Mouse (Mus musculus): ENCODE results near the gene Slc43a2. TPM values are rescaled to one million over a fixed set of nuclear protein-coding genes. Genes with fewer than 3 reads are reported as not detected.

Gene Slc43a2
- polyA plus RNA-seq, 1 experiment from 2014 or later, result 15.7 TPM

GRCm38 (mm10) chr11:75572301-75572791 lies 40.9 kb downstream of the Slc43a2 start:
- Histone ChIP-seq H3K4me3 (replicated peaks; ENCODE audit: low read depth, low read length) (no peak overlapping the region), H3K9me3 (ENCODE audit: control insufficient read depth, low read length) (no peaks in the 10 kb centered on the region), H3K4me1 (ENCODE audit: control insufficient read depth, insufficient read depth, low read length) (peaks cover 15% of the 10 kb centered on the region), H3K9ac (replicated peaks; ENCODE audit: low read length) (peak overlapping the region; percentile 36; the same call in 1 of the 2 replicates), H3K4me2 (ENCODE audit: low read length) (no peak overlapping the region), H3K27ac (replicated peaks; ENCODE audit: low read depth, low read length) (peak overlapping the region; percentile 84), H3K27me3 (ENCODE audit: control insufficient read depth, insufficient read depth, low read length) (no peaks in the 10 kb centered on the region), H3K36me3 (ENCODE audit: control insufficient read depth, insufficient read depth, low read length) (peaks cover 30% of the 10 kb centered on the region)
- peak; percentile 35 for DNase-seq
- 9% methylated on average over 10 of the region's 10 CpGs for WGBS
- ATAC-seq (ENCODE audit: low FRiP score, low TSS enrichment), result no peak

GRCm38 (mm10) chr11:75572854-75573650 lies 41.6 kb downstream of the Slc43a2 start:
- Histone ChIP-seq H3K9me3 (ENCODE audit: control insufficient read depth, low read length) (no peaks in the 10 kb centered on the region), H3K36me3 (ENCODE audit: control insufficient read depth, insufficient read depth, low read length) (peaks cover 30% of the 10 kb centered on the region), H3K27ac (replicated peaks; ENCODE audit: low read depth, low read length) (peak overlapping the region; percentile 84), H3K9ac (replicated peaks; ENCODE audit: low read length) (peak overlapping the region; percentile 36; the same call in 1 of the 2 replicates), H3K4me3 (replicated peaks; ENCODE audit: low read depth, low read length) (no peak overlapping the region), H3K4me1 (ENCODE audit: control insufficient read depth, insufficient read depth, low read length) (peaks cover 15% of the 10 kb centered on the region), H3K27me3 (ENCODE audit: control insufficient read depth, insufficient read depth, low read length) (no peaks in the 10 kb centered on the region), H3K4me2 (ENCODE audit: low read length) (0 out of 2 replicates have a peak overlapping the region, but pooled peaks have one; percentile 23)
- peak; percentile 95 for DNase-seq
- 2% methylated on average over 12 of the region's 12 CpGs for WGBS
- ATAC-seq (ENCODE audit: low FRiP score, low TSS enrichment), result peak; percentile 88

- H3K4me2 ChIP-seq (ENCODE audit: low read length), result no peak overlapping the region
- peaks cover 16% of the 10 kb centered on the region for H3K36me3 ChIP-seq (ENCODE audit: control insufficient read depth, insufficient read depth, low read length)
- no peaks in the 10 kb centered on the region for H3K27me3 ChIP-seq (ENCODE audit: control insufficient read depth, insufficient read depth, low read length)
- no peak overlapping the region for H3K9ac ChIP-seq (replicated peaks; ENCODE audit: low read length)
- ATAC-seq (ENCODE audit: low FRiP score, low TSS enrichment) (no peak), DNase-seq (no peak)
- H3K4me1 ChIP-seq (ENCODE audit: control insufficient read depth, insufficient read depth, low read length), result peaks cover 15% of the 10 kb centered on the region
- no peaks in the 10 kb centered on the region for H3K9me3 ChIP-seq (ENCODE audit: control insufficient read depth, low read length)
- WGBS, result 85% methylated on average over 5 of the region's 5 CpGs
- H3K27ac ChIP-seq (replicated peaks; ENCODE audit: low read depth, low read length), result no peak overlapping the region
- H3K4me3 ChIP-seq (replicated peaks; ENCODE audit: low read depth, low read length), result no peak overlapping the region
These were observed 43.1 kb downstream of the Slc43a2 start for GRCm38 (mm10) chr11:75574378-75575123.

- no peaks in the 10 kb centered on the region for H3K9me3 ChIP-seq (ENCODE audit: control insufficient read depth, low read length)
- peaks cover 15% of the 10 kb centered on the region for H3K4me1 ChIP-seq (ENCODE audit: control insufficient read depth, insufficient read depth, low read length)
- H3K27ac ChIP-seq (replicated peaks; ENCODE audit: low read depth, low read length), result no peak overlapping the region
- ATAC-seq (ENCODE audit: low FRiP score, low TSS enrichment) (no peak), DNase-seq (no peak)
- no peak overlapping the region for H3K4me2 ChIP-seq (ENCODE audit: low read length)
- 84% methylated on average over 9 of the region's 9 CpGs for WGBS
- no peaks in the 10 kb centered on the region for H3K27me3 ChIP-seq (ENCODE audit: control insufficient read depth, insufficient read depth, low read length)
- no peak overlapping the region for H3K4me3 ChIP-seq (replicated peaks; ENCODE audit: low read depth, low read length)
- H3K36me3 ChIP-seq (ENCODE audit: control insufficient read depth, insufficient read depth, low read length), result peaks cover 5% of the 10 kb centered on the region
- H3K9ac ChIP-seq (replicated peaks; ENCODE audit: low read length), result no peak overlapping the region
These were observed 44.1 kb downstream of the Slc43a2 start for GRCm38 (mm10) chr11:75575560-75576123.

GRCm38 (mm10) chr11:75578609-75579008 lies 47.1 kb downstream of the Slc43a2 start:
- Histone ChIP-seq H3K36me3 (ENCODE audit: control insufficient read depth, insufficient read depth, low read length) (no peaks in the 10 kb centered on the region), H3K4me3 (replicated peaks; ENCODE audit: low read depth, low read length) (no peak overlapping the region), H3K4me1 (ENCODE audit: control insufficient read depth, insufficient read depth, low read length) (no peaks in the 10 kb centered on the region), H3K27ac (replicated peaks; ENCODE audit: low read depth, low read length) (no peak overlapping the region), H3K9ac (replicated peaks; ENCODE audit: low read length) (no peak overlapping the region), H3K9me3 (ENCODE audit: control insufficient read depth, low read length) (no peaks in the 10 kb centered on the region), H3K4me2 (ENCODE audit: low read length) (no peak overlapping the region), H3K27me3 (ENCODE audit: control insufficient read depth, insufficient read depth, low read length) (no peaks in the 10 kb centered on the region)
- 84% methylated on average over 5 of the region's 5 CpGs for WGBS
- no peak for ATAC-seq (ENCODE audit: low FRiP score, low TSS enrichment)
- no peak for DNase-seq

GRCm38 (mm10) chr11:75581495-75582149 lies 50.1 kb downstream of the Slc43a2 start:
- ATAC-seq (ENCODE audit: low FRiP score, low TSS enrichment) (no peak), DNase-seq (no peak)
- Histone ChIP-seq H3K36me3 (ENCODE audit: control insufficient read depth, insufficient read depth, low read length) (no peaks in the 10 kb centered on the region), H3K4me2 (ENCODE audit: low read length) (no peak overlapping the region), H3K9ac (replicated peaks; ENCODE audit: low read length) (no peak overlapping the region), H3K4me3 (replicated peaks; ENCODE audit: low read depth, low read length) (no peak overlapping the region), H3K4me1 (ENCODE audit: control insufficient read depth, insufficient read depth, low read length) (no peaks in the 10 kb centered on the region), H3K27ac (replicated peaks; ENCODE audit: low read depth, low read length) (no peak overlapping the region), H3K27me3 (ENCODE audit: control insufficient read depth, insufficient read depth, low read length) (no peaks in the 10 kb centered on the region), H3K9me3 (ENCODE audit: control insufficient read depth, low read length) (no peaks in the 10 kb centered on the region)
- WGBS, result 94% methylated on average over 7 of the region's 7 CpGs

GRCm38 (mm10) chr11:75583521-75583920 lies 52.0 kb downstream of the Slc43a2 start:
- H3K4me1 ChIP-seq (ENCODE audit: control insufficient read depth, insufficient read depth, low read length), result no peaks in the 10 kb centered on the region; the same call in 1 of the 2 replicates
- no peak for DNase-seq
- no peak overlapping the region for H3K4me2 ChIP-seq (ENCODE audit: low read length)
- WGBS, result 61% methylated on average over 2 of the region's 2 CpGs
- no peaks in the 10 kb centered on the region for H3K27me3 ChIP-seq (ENCODE audit: control insufficient read depth, insufficient read depth, low read length)
- H3K4me3 ChIP-seq (replicated peaks; ENCODE audit: low read depth, low read length), result no peak overlapping the region
- no peaks in the 10 kb centered on the region for H3K9me3 ChIP-seq (ENCODE audit: control insufficient read depth, low read length)
- no peaks in the 10 kb centered on the region for H3K36me3 ChIP-seq (ENCODE audit: control insufficient read depth, insufficient read depth, low read length)
- H3K9ac ChIP-seq (replicated peaks; ENCODE audit: low read length), result no peak overlapping the region
- no peak overlapping the region for H3K27ac ChIP-seq (replicated peaks; ENCODE audit: low read depth, low read length)
- no peak for ATAC-seq (ENCODE audit: low FRiP score, low TSS enrichment)

GRCm38 (mm10) chr11:75585061-75585460 lies 53.6 kb downstream of the Slc43a2 start:
- H3K4me2 ChIP-seq (ENCODE audit: low read length), result no peak overlapping the region
- peaks cover 12% of the 10 kb centered on the region for H3K4me1 ChIP-seq (ENCODE audit: control insufficient read depth, insufficient read depth, low read length)
- no peaks in the 10 kb centered on the region for H3K36me3 ChIP-seq (ENCODE audit: control insufficient read depth, insufficient read depth, low read length)
- WGBS, result 88% methylated on average over 4 of the region's 4 CpGs
- no peaks in the 10 kb centered on the region for H3K27me3 ChIP-seq (ENCODE audit: control insufficient read depth, insufficient read depth, low read length)
- DNase-seq (no peak), ATAC-seq (ENCODE audit: low FRiP score, low TSS enrichment) (no peak)
- no peak overlapping the region for H3K4me3 ChIP-seq (replicated peaks; ENCODE audit: low read depth, low read length)
- no peaks in the 10 kb centered on the region for H3K9me3 ChIP-seq (ENCODE audit: control insufficient read depth, low read length)
- H3K9ac ChIP-seq (replicated peaks; ENCODE audit: low read length), result no peak overlapping the region
- H3K27ac ChIP-seq (replicated peaks; ENCODE audit: low read depth, low read length), result no peak overlapping the region

All from midbrain, embryonic 14.5 days (tissue).